Mouse (Mus musculus): Measurements from ENCODE around the gene Cyb5b.

- TF ChIP-seq POLR2A (IDR thresholded peaks at IDR 0.05; ENCODE audit: insufficient read depth, low read depth, low read length) (no peak), CTCF (IDR thresholded peaks at IDR 0.05; ENCODE audit: insufficient read depth, low read depth, low read length) (no peak)
Measured at GRCm38 (mm10) chr8:107108978-107109720, 41.3 kb upstream of the Cyb5b start.

Measured in olfactory bulb, adult 2 months (tissue).